Mouse (Mus musculus) testis, adult 2 months (tissue): ENCODE results near the gene Lhx2.

Experiments used
- CTCF ChIP-seq: fragments of 200-500 bp; IDR thresholded peaks from 2 replicates; pipeline ENCODE4 v1.5.1; 2012; ENCODE audit warnings: low read depth, mild to moderate bottlenecking, inconsistent platforms, low read length, moderate library complexity; ENCODE audit not compliant: control insufficient read depth, insufficient read depth, insufficient replicate concordance
- POLR2A ChIP-seq: fragments of 200-500 bp; IDR thresholded peaks from 2 replicates; pipeline ENCODE4 v1.6.1; 2012; ENCODE audit warnings: low read depth, mild to moderate bottlenecking, inconsistent platforms, low read length, moderate library complexity; ENCODE audit not compliant: control insufficient read depth

DNA sequence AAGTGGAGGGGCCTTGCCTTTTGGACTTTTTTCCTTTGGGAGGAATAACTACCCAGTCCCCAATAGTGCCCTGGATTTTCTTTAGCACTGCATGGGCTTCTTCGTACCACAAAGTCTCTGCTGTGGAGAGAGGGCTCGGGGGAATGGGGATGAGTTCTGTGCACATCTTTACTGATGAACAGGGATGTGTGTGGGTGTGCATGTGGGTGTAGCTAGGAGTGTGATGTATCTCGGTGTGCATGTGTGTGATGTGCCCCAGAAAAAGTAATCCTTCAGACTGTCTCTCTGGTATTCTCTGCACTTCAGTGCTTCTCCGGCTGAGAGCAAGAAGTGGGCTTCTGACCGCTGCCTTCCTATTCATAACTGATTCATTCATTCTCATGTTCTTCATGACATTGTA lies 28.8 kb downstream of the Lhx2 start:
- TF ChIP-seq CTCF = no peak
- no peak for TF ChIP-seq POLR2A
